Mouse (Mus musculus): ENCODE results near the gene Cyb5d1.

The Cyb5d1 gene

GRCm38 (mm10) chr11:69346441-69346840 is 49.0 kb downstream of the Cyb5d1 start:
- no peak for DNase-seq
